Mouse (Mus musculus) heart, embryonic 15.5 days (tissue): Measurements from ENCODE around the gene Fam19a4. TPM values are rescaled to one million over a fixed set of nuclear protein-coding genes. Genes with fewer than 3 reads are reported as not detected.

Experiments
- polyA plus RNA-seq: library from polyadenylated mRNA; unstranded; fragments of >200 nt; fragmentation: Nextera tagmentation; extraction: Ambion mirVana; gene quantifications from 2 replicates; pipeline ENCODE4 v1.2.1, GENCODE M21; 2015

The Fam19a4 gene
- polyA plus RNA-seq, 1 experiment from 2014 or later, result 0.10 TPM

Other genes starting within 250 kb of the Fam19a4 start
- gene Eogt, start 88.8 kb upstream of the Fam19a4 start, polyA plus RNA-seq, result 13.2 and 14.4 TPM in 2 replicates
- gene Tmf1, start 118.7 kb upstream of the Fam19a4 start, polyA plus RNA-seq, result 21.3 and 24.8 TPM in 2 replicates
- 64.0 and 66.2 TPM in 2 replicates for gene Uba3, start 145.2 kb upstream of the Fam19a4 start, polyA plus RNA-seq
- gene Arl6ip5, start 150.3 kb upstream of the Fam19a4 start, polyA plus RNA-seq, result 96.8 and 100 TPM in 2 replicates
- gene Lmod3, start 192.3 kb upstream of the Fam19a4 start, polyA plus RNA-seq, result 16.8 and 24.7 TPM in 2 replicates